Mouse (Mus musculus) G1E (cell line): ENCODE measurements around the gene Gm4450.
"Not testable (repeated sequence)": the region's sequence is repeated elsewhere in the genome, so short reads cannot be mapped to it uniquely, and the experiment has no call there.

ENCODE experiments used
- CTCF ChIP-seq: IDR thresholded peaks from 2 replicates; pipeline ENCODE4 v1.5.1; 2012; ENCODE audit warnings: low read depth, low read length, inconsistent platforms, mixed read lengths
- GATA1 ChIP-seq: IDR thresholded peaks from 2 replicates; pipeline ENCODE4 v1.6.1; 2012; ENCODE audit warnings: borderline replicate concordance, low read length, inconsistent platforms, mixed read lengths
- TAL1 ChIP-seq: conservative IDR thresholded peaks from 2 replicates; pipeline ENCODE4 v1.6.1; 2012; ENCODE audit warnings: low read depth, low read length, inconsistent platforms, mixed read lengths

DNA sequence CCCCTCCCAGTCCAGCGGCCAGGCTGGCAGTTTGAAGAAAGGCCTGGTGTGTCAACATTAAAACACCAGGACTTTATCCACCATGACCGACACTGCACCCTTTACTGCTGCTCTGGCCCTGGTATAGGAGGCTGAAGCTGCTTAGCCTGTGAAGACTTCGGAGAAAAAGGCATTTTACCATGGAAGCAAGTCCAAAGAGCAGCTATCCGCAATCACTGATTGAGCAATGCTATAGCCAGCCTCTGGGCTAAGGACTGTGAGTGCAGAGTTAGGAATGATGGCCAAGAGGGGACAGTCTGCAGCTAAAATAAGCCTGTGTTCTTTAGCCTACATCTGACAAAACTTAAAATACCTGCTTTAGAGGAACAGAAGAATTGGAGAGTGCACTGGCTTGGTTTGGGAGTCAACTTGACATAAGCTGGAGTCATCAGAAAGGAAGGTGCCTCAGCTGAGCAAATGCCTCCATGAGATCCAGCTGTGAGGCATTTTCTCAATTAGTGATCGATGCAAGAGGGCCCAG lies 49.6 kb downstream of the Gm4450 start:
- TF ChIP-seq GATA1, CTCF, TAL1: not testable (repeated sequence)
